ENCODE assay signal across 7 mouse cellular contexts in genomic region chr1:105354901-105355891, GRCm38 (mm10). TPM values are rescaled to one million over a fixed set of nuclear protein-coding genes. Genes with fewer than 3 reads are reported as not detected.
DNase-seq lines count a peak whose midpoint lies in the region; ATAC-seq and TF ChIP-seq lines count a peak whose summit lies in the region.

No protein-coding gene starts in this region.

- no peak overlapping the region for H3K27ac ChIP-seq in limb, embryonic 11.5 days (replicated peaks; ENCODE audit: low read depth, low read length)
- H3K27ac ChIP-seq in midbrain, embryonic 15.5 days, result peak overlapping the region; percentile 86
- no peak overlapping the region for H3K27ac ChIP-seq in testis, adult 2 months (ENCODE audit: control insufficient read depth, insufficient read depth, low read depth, low read length)

- H3K4me1 ChIP-seq in limb, embryonic 11.5 days (ENCODE audit: control insufficient read depth, insufficient read depth, low read length), result 0 out of 2 replicates have a peak, but pooled peaks cover 6% of the 10 kb centered on the region
- H3K4me1 ChIP-seq in midbrain, embryonic 15.5 days, result peaks cover 23% of the 10 kb centered on the region
- peaks cover 3% of the 10 kb centered on the region for H3K4me1 ChIP-seq in testis, adult 2 months (ENCODE audit: control insufficient read depth, insufficient read depth, low read length)

- H3K36me3 ChIP-seq in limb, embryonic 11.5 days (ENCODE audit: control insufficient read depth, insufficient read depth, low read length), result no peaks in the 10 kb centered on the region
- H3K36me3 ChIP-seq in midbrain, embryonic 15.5 days (replicated peaks), result no peaks in the 10 kb centered on the region
- H3K36me3 ChIP-seq in testis, adult 2 months (ENCODE audit: control insufficient read depth, insufficient read depth, low read length), result no peaks in the 10 kb centered on the region

- 0 out of 2 replicates have a peak, but pooled peaks have one; percentile 10 for ATAC-seq in limb, embryonic 11.5 days (ENCODE audit: insufficient number of reproducible peaks, low FRiP score, low TSS enrichment, low read depth)
- peak; percentile 65 for ATAC-seq in midbrain, embryonic 15.5 days (replicated peaks)

- 7% methylated on average over 30 of the region's 30 CpGs for WGBS in limb, embryonic 11.5 days
- 4% methylated on average over 30 of the region's 30 CpGs for WGBS in midbrain, embryonic 15.5 days

- TF ChIP-seq CTCF in testis, adult 2 months (IDR thresholded peaks at IDR 0.05; ENCODE audit: control insufficient read depth, insufficient read depth, insufficient replicate concordance, low read depth, low read length), result no peak

- H3K27me3 ChIP-seq in limb, embryonic 11.5 days (ENCODE audit: control insufficient read depth, insufficient read depth, low read length), result peaks cover 12% of the 10 kb centered on the region; the same call in 1 of the 2 replicates
- no peaks in the 10 kb centered on the region for H3K27me3 ChIP-seq in midbrain, embryonic 15.5 days (replicated peaks)
- H3K27me3 ChIP-seq in testis, adult 2 months (ENCODE audit: control insufficient read depth, insufficient read depth, low read length), result no peaks in the 10 kb centered on the region

- peak overlapping the region; percentile 64 for H3K9ac ChIP-seq in limb, embryonic 11.5 days (ENCODE audit: low read length)
- peak overlapping the region; percentile 87 for H3K9ac ChIP-seq in midbrain, embryonic 15.5 days

- no peaks in the 10 kb centered on the region for H3K9me3 ChIP-seq in limb, embryonic 11.5 days (ENCODE audit: control insufficient read depth, low read length)
- no peaks in the 10 kb centered on the region for H3K9me3 ChIP-seq in midbrain, embryonic 15.5 days

- peak overlapping the region; percentile 95 for H3K4me2 ChIP-seq in limb, embryonic 11.5 days (ENCODE audit: low read depth, severe bottlenecking)
- H3K4me2 ChIP-seq in midbrain, embryonic 15.5 days, result peak overlapping the region; percentile 86

- no peak for TF ChIP-seq POLR2A in testis, adult 2 months (IDR thresholded peaks at IDR 0.05; ENCODE audit: control insufficient read depth, low read depth, low read length)

- peak; percentile 34 for DNase-seq in brain, embryonic 18.5 days (ENCODE audit: low read depth, low spot score)
- peak; percentile 19 for DNase-seq in embryo, embryonic 10 days (ENCODE audit: low spot score)
- peak; percentile 29 for DNase-seq in gastrocnemius, postnatal 25 days
- peak; percentile 4 for DNase-seq in induced T-regulatory cell, adult 2 months (ENCODE audit: low read depth)
- DNase-seq in limb, embryonic 11.5 days (ENCODE audit: low spot score), result peak; percentile 46

- peak overlapping the region; percentile 58 for H3K4me3 ChIP-seq in limb, embryonic 11.5 days (ENCODE audit: low read depth, low read length)
- peak overlapping the region; percentile 83 for H3K4me3 ChIP-seq in midbrain, embryonic 15.5 days
- H3K4me3 ChIP-seq in testis, adult 2 months (ENCODE audit: control insufficient read depth, low read depth, low read length), result peak overlapping the region; percentile 75

RNA-seq across cellular contexts. Expression of gene Rnf152, which starts 1.3 kb away (rescaled TPM):
- total RNA-seq in gastrocnemius, postnatal 25 days (2021), result under 1 TPM; 0.59 to 0.84 TPM
- 0.44 and 0.55 TPM in 2 replicates for polyA plus RNA-seq in limb, embryonic 11.5 days (2014; fragmentation: Nextera tagmentation; extraction: Ambion mirVana)
- 24.6 and 27.8 TPM in 2 replicates for polyA plus RNA-seq in midbrain, embryonic 15.5 days (2015; fragmentation: Nextera tagmentation; extraction: Ambion mirVana)
- polyA plus RNA-seq in testis, adult 2 months (2012; rRNA removed), result 0.27 and 0.29 TPM in 2 replicates

Comparison
In these comparisons a context has a peak if more than half of its experiments do, and no peak if none do; other contexts are left out.
1. RNA of gene Rnf152, which starts 1.3 kb away (polyA plus RNA-seq): 24.6 to 27.8 TPM in midbrain, embryonic 15.5 days; 0.44 to 0.55 TPM in limb, embryonic 11.5 days and 0.27 to 0.29 TPM in testis, adult 2 months; every median in the first group is over 10 times any median in the second.
2. Peak in every context shown above with its lines, with median percentiles within 50 percentile points of each other: DNase-seq and H3K4me3 ChIP-seq.